Mouse (Mus musculus) spleen, adult 2 months (tissue): ENCODE results near the gene Fbxo46. TPM values are rescaled to one million over a fixed set of nuclear protein-coding genes. Genes with fewer than 3 reads are reported as not detected.
A peak's percentile ranks its signal among the peaks of the same experiment; 100 is the strongest.

Source experiments
- DNase-seq, 2 experiments: peaks; one replicate each; pipeline versions ENCODE4 v3.0.0 to v3.0.0-alpha.2; 2012 to 2021; ENCODE audit warnings: low spot score in 2 of 2, low read depth in 1 of 2
- H3K27ac ChIP-seq: fragments of 200-500 bp; 2 replicates; pipeline ENCODE4 v1.5.1; 2012; ENCODE audit warnings: low read length, inconsistent platforms; ENCODE audit not compliant: insufficient read depth
- H3K27me3 ChIP-seq: fragments of 200-500 bp; 2 replicates; pipeline ENCODE4 v1.6.1; 2012; ENCODE audit warnings: mild to moderate bottlenecking, moderate library complexity, low read length, inconsistent platforms; ENCODE audit not compliant: control insufficient read depth, insufficient read depth
- H3K36me3 ChIP-seq: fragments of 200-500 bp; 2 replicates; pipeline ENCODE4 v1.6.1; 2012; ENCODE audit warnings: mild to moderate bottlenecking, low read length, inconsistent platforms; ENCODE audit not compliant: control insufficient read depth, insufficient read depth
- H3K4me1 ChIP-seq: fragments of 200-500 bp; 2 replicates; pipeline ENCODE4 v1.6.1; 2011; ENCODE audit warnings: inconsistent platforms; ENCODE audit not compliant: control insufficient read depth, insufficient read depth, insufficient read length
- H3K4me3 ChIP-seq: fragments of 200-500 bp; 2 replicates; pipeline ENCODE4 v1.5.1; 2011; ENCODE audit warnings: mild to moderate bottlenecking, inconsistent platforms; ENCODE audit not compliant: insufficient read depth, insufficient read length; ENCODE audit errors: extremely low read depth
- CTCF ChIP-seq: fragments of 200-500 bp; IDR thresholded peaks from 2 replicates; pipeline ENCODE4 v1.5.1; 2011; ENCODE audit warnings: mild to moderate bottlenecking, inconsistent platforms; ENCODE audit not compliant: insufficient read depth, insufficient read length, insufficient replicate concordance; ENCODE audit errors: extremely low read depth
- POLR2A ChIP-seq: fragments of 200-500 bp; IDR thresholded peaks from 2 replicates; pipeline ENCODE4 v1.6.1; 2011; ENCODE audit warnings: low read depth, low read length, inconsistent platforms
- WGBS: fragments of 180-500 bp; shearing (Covaris S2); methylation state at CpG from one replicate; pipeline ENCODE4 v1.1.7; 2018; 5-methylcytosine and 5-hydroxymethylcytosine counted together
- polyA plus RNA-seq: library from polyadenylated mRNA; depleted of rRNA; stranded (reverse); fragments of >200 nt; gene quantifications from 2 replicates; pipeline ENCODE4 v1.2.3, GENCODE M21; 2012

Fbxo46 gene
- polyA plus RNA-seq, 1 experiment = 15.4 TPM

GRCm38 (mm10) chr7:19129396-19129795 lies 9.7 kb downstream of the Fbxo46 start:
- Histone ChIP-seq H3K27me3 (no peaks in the 10 kb centered on the region), H3K27ac (no peak overlapping the region), H3K36me3 (peaks cover 4% of the 10 kb centered on the region; the same call in 1 of the 2 replicates), H3K4me1 (peaks cover 5% of the 10 kb centered on the region), H3K4me3 (no peak overlapping the region)
- DNase-seq = no peak
- 82% methylated on average over 5 of the region's 5 CpGs for WGBS
- TF ChIP-seq POLR2A (no peak), CTCF (no peak)

- Histone ChIP-seq H3K36me3 (peaks cover 8% of the 10 kb centered on the region), H3K4me1 (peaks cover 5% of the 10 kb centered on the region), H3K4me3 (no peak overlapping the region), H3K27me3 (no peaks in the 10 kb centered on the region), H3K27ac (0 out of 2 replicates have a peak overlapping the region, but pooled peaks have one; percentile 4)
- TF ChIP-seq CTCF (no peak), POLR2A (no peak)
- no peak for DNase-seq
- 33% methylated on average over 4 of the region's 4 CpGs for WGBS
These were observed 11.0 kb downstream of the Fbxo46 start for GRCm38 (mm10) chr7:19130657-19131056.

- peak overlapping the region; percentile 46; the same call in 1 of the 2 replicates for H3K27ac ChIP-seq
- H3K36me3 ChIP-seq = peaks cover 14% of the 10 kb centered on the region
- H3K4me1 ChIP-seq = peaks cover 5% of the 10 kb centered on the region
- H3K4me3 ChIP-seq = peak overlapping the region; percentile 44
- H3K27me3 ChIP-seq = no peaks in the 10 kb centered on the region
- TF ChIP-seq CTCF (peak; percentile 66), POLR2A (no peak)
- WGBS = 1% methylated on average over 39 of the region's 39 CpGs
- peak; percentile 77 to 89 for DNase-seq
These were observed 11.7 kb downstream of the Fbxo46 start for GRCm38 (mm10) chr7:19131324-19131848.

DNA sequence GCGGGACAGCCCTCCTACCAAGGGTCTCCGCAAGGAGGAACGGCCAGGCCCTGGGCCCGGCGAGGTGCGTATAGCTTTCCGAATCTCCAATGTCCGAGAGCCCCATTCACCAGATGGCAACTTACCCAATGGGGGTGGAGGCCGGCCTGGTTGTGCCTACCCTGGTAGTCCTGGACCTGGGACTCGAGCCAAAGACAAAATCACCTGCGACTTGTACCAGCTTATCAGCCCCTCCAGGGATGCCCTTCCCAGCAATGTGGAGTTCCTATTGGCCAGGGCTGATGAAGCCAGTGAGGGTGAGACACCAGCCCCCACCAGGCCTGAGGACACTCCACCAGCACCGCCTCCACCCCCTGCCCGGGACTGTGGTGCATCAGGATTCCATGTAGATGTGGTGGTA lies 16.5 kb downstream of the Fbxo46 start:
- H3K4me3 ChIP-seq = no peak overlapping the region

DNA sequence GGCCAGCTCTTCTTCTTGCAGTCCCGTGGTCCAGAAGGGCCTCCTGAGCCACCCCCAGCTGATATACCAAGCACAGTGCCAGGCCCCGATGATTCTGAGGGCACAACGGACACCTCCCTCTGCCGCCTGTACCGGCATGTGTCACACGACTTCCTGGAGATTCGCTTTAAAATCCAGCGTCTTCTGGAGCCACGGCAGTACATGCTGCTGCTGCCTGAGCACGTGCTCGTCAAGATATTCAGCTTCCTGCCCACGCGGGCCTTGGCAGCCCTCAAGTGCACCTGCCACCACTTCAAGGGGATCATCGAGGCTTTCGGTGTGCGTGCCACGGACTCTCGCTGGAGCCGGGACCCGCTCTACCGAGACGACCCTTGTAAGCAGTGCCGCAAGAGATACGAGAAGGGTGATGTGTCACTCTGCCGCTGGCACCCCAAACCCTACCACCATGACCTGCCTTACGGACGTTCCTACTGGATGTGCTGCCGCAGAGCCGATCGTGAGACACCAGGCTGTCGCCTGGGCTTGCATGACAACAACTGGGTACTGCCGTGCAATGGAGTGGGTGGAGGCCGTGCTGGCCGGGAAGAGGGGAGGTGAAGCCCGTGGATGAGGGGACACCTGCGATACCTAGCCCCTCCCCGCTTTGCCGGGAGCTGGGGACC lies 17.1 kb downstream of the Fbxo46 start:
- no peaks in the 10 kb centered on the region for H3K27me3 ChIP-seq
- no peak overlapping the region for H3K4me3 ChIP-seq
- H3K36me3 ChIP-seq = peaks cover 21% of the 10 kb centered on the region
- no peak for DNase-seq
- WGBS = 90% methylated on average over 38 of the region's 38 CpGs
- no peak overlapping the region for H3K27ac ChIP-seq
- H3K4me1 ChIP-seq = peaks cover 2% of the 10 kb centered on the region; the same call in 1 of the 2 replicates
- TF ChIP-seq CTCF = no peak
- TF ChIP-seq POLR2A = no peak

More for the DNA sequence above, 16.5 kb downstream of the Fbxo46 start:
- H3K27me3 ChIP-seq = no peaks in the 10 kb centered on the region
- no peak for DNase-seq
- peaks cover 21% of the 10 kb centered on the region for H3K36me3 ChIP-seq
- WGBS = 92% methylated on average over 13 of the region's 13 CpGs
- no peak overlapping the region for H3K27ac ChIP-seq
- peaks cover 5% of the 10 kb centered on the region for H3K4me1 ChIP-seq
- no peak for TF ChIP-seq POLR2A
- no peak for TF ChIP-seq CTCF

DNA sequence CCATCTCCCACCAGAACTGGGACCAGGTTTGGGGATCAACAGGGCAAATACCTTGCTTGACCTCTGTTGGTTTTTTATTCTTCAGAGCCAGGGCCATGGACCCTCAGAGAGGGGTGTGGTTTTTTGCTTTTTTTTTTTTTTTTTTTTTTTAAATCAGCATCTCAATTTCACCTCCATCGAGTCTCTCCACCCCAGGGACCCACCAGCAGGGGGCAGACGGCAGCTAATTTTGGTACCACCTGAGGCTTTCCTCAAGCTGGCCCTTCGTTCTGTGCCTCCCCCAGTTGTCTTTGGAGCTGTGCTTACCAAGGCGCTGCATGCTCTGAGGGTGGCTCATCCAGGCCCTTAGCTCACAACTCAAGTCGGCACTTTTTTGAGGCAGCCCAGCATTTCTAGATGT lies 17.7 kb downstream of the Fbxo46 start:
- Histone ChIP-seq H3K36me3 (peaks cover 21% of the 10 kb centered on the region), H3K4me3 (no peak overlapping the region), H3K4me1 (no peaks in the 10 kb centered on the region), H3K27me3 (no peaks in the 10 kb centered on the region), H3K27ac (no peak overlapping the region)
- 40% methylated on average over 5 of the region's 5 CpGs for WGBS
- DNase-seq = peak in 1 of 2 experiments; percentile 52
- TF ChIP-seq POLR2A (no peak), CTCF (peak; percentile 35; the same call in 1 of the 2 replicates)

GRCm38 (mm10) chr7:19146793-19147192 lies 27.1 kb downstream of the Fbxo46 start:
- Histone ChIP-seq H3K27me3 (no peaks in the 10 kb centered on the region), H3K4me3 (no peak overlapping the region), H3K4me1 (peaks cover 7% of the 10 kb centered on the region; the same call in 1 of the 2 replicates), H3K27ac (no peak overlapping the region), H3K36me3 (peaks cover 1% of the 10 kb centered on the region; the same call in 1 of the 2 replicates)
- WGBS = 91% methylated on average over 10 of the region's 10 CpGs
- no peak for TF ChIP-seq POLR2A
- no peak for TF ChIP-seq CTCF
- no peak for DNase-seq
